Mouse (Mus musculus): ENCODE measurements around the gene Ppp1r12b. TPM values are rescaled to one million over a fixed set of nuclear protein-coding genes. Genes with fewer than 3 reads are reported as not detected.

Gene Ppp1r12b
- polyA plus RNA-seq, 1 experiment, result 4.4 TPM

DNA sequence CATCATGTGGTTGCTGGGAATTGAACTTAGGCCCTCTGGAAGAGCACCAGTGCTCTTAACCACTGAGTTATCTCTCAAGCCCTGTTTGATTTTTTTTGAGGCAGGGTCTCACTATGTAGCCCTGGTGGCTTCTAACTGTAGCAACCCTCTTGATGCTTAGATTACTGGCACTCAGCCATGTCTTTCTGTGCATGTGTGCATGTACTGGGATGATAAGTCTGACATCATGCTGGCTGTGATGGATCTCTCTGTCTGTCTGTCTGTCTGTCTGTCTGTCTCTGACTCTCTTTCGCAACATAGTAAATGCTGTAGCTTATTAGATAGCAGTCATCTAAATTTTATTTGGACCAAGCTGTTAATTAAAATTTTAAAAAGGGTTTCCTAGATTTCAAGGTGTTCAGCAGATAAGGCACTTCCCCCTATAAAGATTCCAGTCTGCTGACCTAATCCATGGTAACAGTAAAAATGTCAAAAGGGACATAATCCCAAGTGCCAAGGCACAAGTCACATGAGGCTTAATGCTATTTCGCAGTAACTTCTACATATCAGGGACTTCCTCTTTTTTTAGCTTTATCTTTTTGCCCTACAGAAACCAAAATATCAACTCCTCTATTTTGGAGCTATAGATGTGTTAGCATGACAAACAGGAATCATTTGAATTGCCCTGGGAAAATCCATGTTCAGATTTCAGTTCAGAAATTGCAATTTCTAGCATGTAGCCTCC is 164.9 kb downstream of the Ppp1r12b start:
- H3K36me3 ChIP-seq (ENCODE audit: control insufficient read depth, insufficient read depth), result no peaks in the 10 kb centered on the region
- H3K4me2 ChIP-seq (ENCODE audit: low read depth), result no peak overlapping the region
- no peak overlapping the region for H3ac ChIP-seq (ENCODE audit: control insufficient read depth, insufficient read length)
- no peaks in the 10 kb centered on the region for H3K27me3 ChIP-seq (ENCODE audit: control insufficient read depth, insufficient read depth, insufficient read length)
- H3K4me3 ChIP-seq, result no peak overlapping the region
- H3K79me2 ChIP-seq (ENCODE audit: control insufficient read depth, insufficient read depth), result no peaks in the 10 kb centered on the region
- TF ChIP-seq TCF12 (IDR thresholded peaks at IDR 0.05; ENCODE audit: insufficient read depth, poor library complexity, severe bottlenecking) (no peak), MAX (IDR thresholded peaks at IDR 0.05; ENCODE audit: low read depth) (no peak), MYOG (IDR thresholded peaks at IDR 0.05; ENCODE audit: control insufficient read depth in 1 of 3, insufficient read depth in 1 of 3, insufficient read length in 2 of 3, low read depth in 2 of 3) (no peak), POLR2A (IDR thresholded peaks at IDR 0.05; ENCODE audit: insufficient read length, low read depth) (no peak), TCF3 (IDR thresholded peaks at IDR 0.05; ENCODE audit: insufficient read length, low read depth) (no peak)

DNA sequence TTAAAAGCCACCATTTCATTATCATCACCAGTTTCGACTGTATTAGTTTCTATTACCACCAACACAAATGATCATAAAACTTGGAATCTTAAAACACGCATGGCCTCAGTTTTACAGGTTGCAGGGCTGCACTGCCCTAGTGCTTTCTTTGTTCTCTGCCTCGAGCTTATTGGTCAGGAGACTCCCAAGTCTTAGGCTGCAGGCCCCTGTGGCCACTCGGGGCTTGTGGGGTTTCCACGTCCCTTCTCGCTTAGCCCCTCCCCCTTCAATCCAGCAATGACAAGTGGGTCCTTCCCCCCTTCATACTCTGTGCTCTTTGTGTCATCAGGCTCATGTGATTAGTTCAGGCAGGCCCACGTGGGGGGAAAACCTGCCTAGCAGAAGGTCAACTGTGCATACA is 167.6 kb downstream of the Ppp1r12b start:
- H3K79me2 ChIP-seq (ENCODE audit: control insufficient read depth, insufficient read depth), result no peaks in the 10 kb centered on the region
- no peaks in the 10 kb centered on the region for H3K27me3 ChIP-seq (ENCODE audit: control insufficient read depth, insufficient read depth, insufficient read length)
- no peak for TF ChIP-seq REST (IDR thresholded peaks at IDR 0.05; ENCODE audit: insufficient read depth, insufficient read length)
- TF ChIP-seq USF1 (IDR thresholded peaks at IDR 0.05; ENCODE audit: low read depth), result no peak
- no peak for TF ChIP-seq SRF (IDR thresholded peaks at IDR 0.05; ENCODE audit: control insufficient read depth, insufficient read length, low read depth)
- TF ChIP-seq MYOG (IDR thresholded peaks at IDR 0.05; ENCODE audit: control insufficient read depth in 1 of 3, insufficient read depth in 1 of 3, insufficient read length in 2 of 3, low read depth in 2 of 3), result no peak
- no peak for TF ChIP-seq MYOD1 (IDR thresholded peaks at IDR 0.05; ENCODE audit: control insufficient read depth in 1 of 3, insufficient read length in 2 of 3, low read depth in 2 of 3)
- no peak for TF ChIP-seq POLR2AphosphoS2 (IDR thresholded peaks at IDR 0.05; ENCODE audit: insufficient read length, low read depth)
- TF ChIP-seq E2F4 (IDR thresholded peaks at IDR 0.05; ENCODE audit: insufficient read depth), result no peak
- no peak for TF ChIP-seq TCF3 (IDR thresholded peaks at IDR 0.05; ENCODE audit: insufficient read length, low read depth)
- TF ChIP-seq CEBPB (IDR thresholded peaks at IDR 0.05; ENCODE audit: insufficient read depth, poor library complexity, severe bottlenecking), result no peak
- no peak overlapping the region for H3K4me3 ChIP-seq
- H3ac ChIP-seq (ENCODE audit: control insufficient read depth, insufficient read length), result no peak overlapping the region
- H3K36me3 ChIP-seq (ENCODE audit: control insufficient read depth, insufficient read depth), result no peaks in the 10 kb centered on the region
- H3K4me2 ChIP-seq (ENCODE audit: low read depth), result no peak overlapping the region

DNA sequence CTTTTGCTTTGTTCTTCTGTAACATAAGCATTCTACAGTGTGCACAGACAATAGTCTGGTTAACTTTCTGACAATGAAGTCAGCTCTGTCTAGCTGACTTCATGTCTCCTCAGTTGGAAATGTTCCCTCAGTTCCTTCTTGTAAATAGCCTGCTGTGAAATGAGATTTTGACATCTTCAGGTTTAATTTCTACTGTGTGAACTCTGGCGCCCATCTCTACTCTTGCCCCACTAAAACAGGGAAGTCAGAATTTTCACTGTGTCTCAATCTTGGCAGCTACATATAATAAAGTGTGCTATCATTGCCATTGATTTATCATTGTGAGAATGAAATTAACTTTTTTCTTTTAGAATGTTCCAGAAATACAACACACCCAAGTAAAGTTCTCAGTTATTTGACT is 170.8 kb downstream of the Ppp1r12b start:
- no peaks in the 10 kb centered on the region for H3K79me2 ChIP-seq (ENCODE audit: control insufficient read depth, insufficient read depth)
- no peak overlapping the region for H3K4me3 ChIP-seq
- TF ChIP-seq USF1 (IDR thresholded peaks at IDR 0.05; ENCODE audit: low read depth) (no peak), POLR2AphosphoS2 (IDR thresholded peaks at IDR 0.05; ENCODE audit: insufficient read length, low read depth) (no peak), MYOG (IDR thresholded peaks at IDR 0.05; ENCODE audit: control insufficient read depth in 1 of 3, insufficient read depth in 1 of 3, insufficient read length in 2 of 3, low read depth in 2 of 3) (no peak), POLR2A (IDR thresholded peaks at IDR 0.05; ENCODE audit: insufficient read length, low read depth) (no peak), MAX (IDR thresholded peaks at IDR 0.05; ENCODE audit: low read depth) (no peak), E2F4 (IDR thresholded peaks at IDR 0.05; ENCODE audit: insufficient read depth) (no peak), REST (IDR thresholded peaks at IDR 0.05; ENCODE audit: insufficient read depth, insufficient read length) (no peak), TCF3 (IDR thresholded peaks at IDR 0.05; ENCODE audit: insufficient read length, low read depth) (no peak), MYOD1 (IDR thresholded peaks at IDR 0.05; ENCODE audit: control insufficient read depth in 1 of 3, insufficient read length in 2 of 3, low read depth in 2 of 3) (no peak)
- H3K27me3 ChIP-seq (ENCODE audit: control insufficient read depth, insufficient read depth, insufficient read length), result no peaks in the 10 kb centered on the region
- no peaks in the 10 kb centered on the region for H3K36me3 ChIP-seq (ENCODE audit: control insufficient read depth, insufficient read depth)
- no peak overlapping the region for H3ac ChIP-seq (ENCODE audit: control insufficient read depth, insufficient read length)
- H3K4me2 ChIP-seq (ENCODE audit: low read depth), result no peak overlapping the region

GRCm38 (mm10) chr1:134784481-134784880 is 171.3 kb downstream of the Ppp1r12b start:
- no peaks in the 10 kb centered on the region for H3K36me3 ChIP-seq (ENCODE audit: control insufficient read depth, insufficient read depth)
- no peak overlapping the region for H3ac ChIP-seq (ENCODE audit: control insufficient read depth, insufficient read length)
- no peaks in the 10 kb centered on the region for H3K79me2 ChIP-seq (ENCODE audit: control insufficient read depth, insufficient read depth)
- no peak overlapping the region for H3K4me2 ChIP-seq (ENCODE audit: low read depth)
- TF ChIP-seq MYOG (IDR thresholded peaks at IDR 0.05; ENCODE audit: control insufficient read depth in 1 of 3, insufficient read depth in 1 of 3, insufficient read length in 2 of 3, low read depth in 2 of 3) (no peak), POLR2AphosphoS2 (IDR thresholded peaks at IDR 0.05; ENCODE audit: insufficient read length, low read depth) (no peak), TCF12 (IDR thresholded peaks at IDR 0.05; ENCODE audit: insufficient read depth, poor library complexity, severe bottlenecking) (no peak), CEBPB (IDR thresholded peaks at IDR 0.05; ENCODE audit: insufficient read depth, poor library complexity, severe bottlenecking) (no peak)
- H3K4me3 ChIP-seq, result no peak overlapping the region
- H3K27me3 ChIP-seq (ENCODE audit: control insufficient read depth, insufficient read depth, insufficient read length), result no peaks in the 10 kb centered on the region

GRCm38 (mm10) chr1:134783958-134784357 is 171.8 kb downstream of the Ppp1r12b start:
- TF ChIP-seq REST (IDR thresholded peaks at IDR 0.05; ENCODE audit: insufficient read depth, insufficient read length), result no peak
- no peak for TF ChIP-seq MYOD1 (IDR thresholded peaks at IDR 0.05; ENCODE audit: control insufficient read depth in 1 of 3, insufficient read length in 2 of 3, low read depth in 2 of 3)
- TF ChIP-seq MYOG (IDR thresholded peaks at IDR 0.05; ENCODE audit: control insufficient read depth in 1 of 3, insufficient read depth in 1 of 3, insufficient read length in 2 of 3, low read depth in 2 of 3), result no peak
- TF ChIP-seq MAX (IDR thresholded peaks at IDR 0.05; ENCODE audit: low read depth), result no peak
- TF ChIP-seq TCF12 (IDR thresholded peaks at IDR 0.05; ENCODE audit: insufficient read depth, poor library complexity, severe bottlenecking), result no peak
- no peak for TF ChIP-seq TCF3 (IDR thresholded peaks at IDR 0.05; ENCODE audit: insufficient read length, low read depth)
- TF ChIP-seq POLR2AphosphoS2 (IDR thresholded peaks at IDR 0.05; ENCODE audit: insufficient read length, low read depth), result no peak
- no peak for TF ChIP-seq E2F4 (IDR thresholded peaks at IDR 0.05; ENCODE audit: insufficient read depth)
- no peak for TF ChIP-seq POLR2A (IDR thresholded peaks at IDR 0.05; ENCODE audit: insufficient read length, low read depth)
- no peak for TF ChIP-seq CEBPB (IDR thresholded peaks at IDR 0.05; ENCODE audit: insufficient read depth, poor library complexity, severe bottlenecking)
- no peak for TF ChIP-seq USF1 (IDR thresholded peaks at IDR 0.05; ENCODE audit: low read depth)
- no peak for TF ChIP-seq SRF (IDR thresholded peaks at IDR 0.05; ENCODE audit: control insufficient read depth, insufficient read length, low read depth)
- H3K36me3 ChIP-seq (ENCODE audit: control insufficient read depth, insufficient read depth), result no peaks in the 10 kb centered on the region
- no peak overlapping the region for H3K4me2 ChIP-seq (ENCODE audit: low read depth)
- no peak overlapping the region for H3K4me3 ChIP-seq
- no peak overlapping the region for H3ac ChIP-seq (ENCODE audit: control insufficient read depth, insufficient read length)
- no peaks in the 10 kb centered on the region for H3K27me3 ChIP-seq (ENCODE audit: control insufficient read depth, insufficient read depth, insufficient read length)
- H3K79me2 ChIP-seq (ENCODE audit: control insufficient read depth, insufficient read depth), result no peaks in the 10 kb centered on the region
